Mouse (Mus musculus) adrenal gland, adult (tissue): Measurements from ENCODE around the gene Mitf.

ENCODE experiments used
- DNase-seq, 2 experiments: peaks; one replicate each; pipeline ENCODE4 v3.0.0; 2022 to 2023; ENCODE audit warnings: low spot score in 1 of 2; ENCODE audit not compliant: inconsistent age in 2 of 2

Mitf gene

DNA sequence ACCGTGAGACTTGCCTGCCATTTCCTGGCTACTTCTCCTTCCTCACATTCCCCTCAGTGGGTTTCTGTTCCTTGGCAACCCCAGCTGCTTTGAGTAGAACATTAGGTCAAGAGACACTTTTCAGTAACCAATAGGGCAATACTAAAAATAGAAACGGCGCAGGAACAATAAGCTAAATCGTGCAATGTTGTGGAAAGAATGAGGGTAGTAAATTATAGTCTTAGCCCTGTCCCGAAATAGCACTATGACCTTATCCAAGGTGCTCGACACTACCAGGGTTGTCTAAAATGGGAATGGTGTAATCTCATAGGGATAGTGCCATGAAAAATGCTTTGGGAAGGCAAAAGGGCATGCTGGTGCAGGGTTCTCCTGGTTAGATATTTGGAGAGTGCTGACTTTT lies 70.6 kb downstream of the Mitf start:
- DNase-seq = peak in 1 of 2 experiments; percentile 46

- DNase-seq = no peak
Measured at GRCm38 (mm10) chr6:97880363-97880762, 73.5 kb downstream of the Mitf start.

GRCm38 (mm10) chr6:97881935-97882334 lies 75.1 kb downstream of the Mitf start:
- DNase-seq = no peak

GRCm38 (mm10) chr6:97882931-97883330 lies 76.1 kb downstream of the Mitf start:
- no peak for DNase-seq

DNA sequence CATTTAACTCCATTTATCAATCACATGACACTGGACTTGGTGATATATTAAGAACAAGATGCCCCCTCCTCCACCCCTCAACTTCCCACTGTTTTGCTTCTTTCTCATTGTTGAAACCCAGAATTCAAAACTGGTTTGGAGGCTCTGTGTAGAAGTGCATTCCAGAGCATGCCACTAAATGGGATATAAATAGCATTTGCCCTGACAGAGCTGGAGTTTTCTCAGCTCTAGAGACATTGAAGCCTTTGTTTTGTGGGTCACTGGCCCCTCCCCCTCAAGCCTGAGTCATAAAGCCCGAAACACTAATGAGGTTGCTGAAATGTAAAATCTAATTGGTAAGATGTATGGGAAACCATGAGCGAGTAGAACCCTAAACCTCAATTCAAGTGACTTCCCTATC lies 76.6 kb downstream of the Mitf start:
- no peak for DNase-seq

GRCm38 (mm10) chr6:97884971-97885370 lies 78.1 kb downstream of the Mitf start:
- DNase-seq = no peak

GRCm38 (mm10) chr6:97885606-97886005 lies 78.8 kb downstream of the Mitf start:
- DNase-seq = peak in 1 of 2 experiments; percentile 63

DNA sequence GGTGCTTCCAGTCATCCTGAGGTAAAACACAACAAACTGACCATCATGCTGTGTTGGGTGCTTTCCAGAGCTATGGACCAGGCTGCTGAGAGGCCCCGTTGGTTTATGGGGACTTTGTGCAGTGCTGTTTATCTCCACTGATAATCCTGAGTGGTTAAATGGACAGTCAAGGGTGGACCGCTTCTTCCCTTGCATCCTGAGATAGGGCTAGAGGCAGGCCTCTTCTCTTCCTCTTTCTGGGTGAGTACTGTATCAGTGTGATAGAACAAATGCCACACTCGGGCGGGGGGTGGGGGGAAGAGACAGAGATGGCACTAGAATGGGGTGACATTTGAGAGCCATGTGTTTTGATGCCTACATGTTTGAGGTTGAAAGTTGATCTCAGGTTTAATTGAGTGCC lies 81.0 kb downstream of the Mitf start:
- no peak for DNase-seq

DNA sequence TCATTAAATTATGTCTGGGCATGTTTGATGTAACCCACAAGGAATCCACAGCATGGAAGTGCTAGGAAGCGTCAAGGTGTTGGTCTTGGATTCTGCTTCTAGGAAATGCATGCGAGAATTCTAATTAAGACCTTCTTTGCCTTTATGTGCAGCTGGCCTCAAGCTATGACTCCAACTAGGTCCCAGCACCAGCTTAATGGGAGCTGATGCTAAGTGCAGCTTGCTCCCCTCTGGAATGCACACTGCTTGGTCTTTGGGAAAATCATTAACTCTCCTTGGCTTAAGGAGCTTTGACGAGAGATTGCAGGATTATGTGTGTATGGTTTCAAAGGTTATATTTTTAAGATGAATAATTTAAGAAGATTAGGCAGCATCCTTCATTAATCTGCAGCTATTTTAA lies 81.7 kb downstream of the Mitf start:
- no peak for DNase-seq

- DNase-seq = no peak
Measured at GRCm38 (mm10) chr6:97893546-97893945, 86.7 kb downstream of the Mitf start.

DNA sequence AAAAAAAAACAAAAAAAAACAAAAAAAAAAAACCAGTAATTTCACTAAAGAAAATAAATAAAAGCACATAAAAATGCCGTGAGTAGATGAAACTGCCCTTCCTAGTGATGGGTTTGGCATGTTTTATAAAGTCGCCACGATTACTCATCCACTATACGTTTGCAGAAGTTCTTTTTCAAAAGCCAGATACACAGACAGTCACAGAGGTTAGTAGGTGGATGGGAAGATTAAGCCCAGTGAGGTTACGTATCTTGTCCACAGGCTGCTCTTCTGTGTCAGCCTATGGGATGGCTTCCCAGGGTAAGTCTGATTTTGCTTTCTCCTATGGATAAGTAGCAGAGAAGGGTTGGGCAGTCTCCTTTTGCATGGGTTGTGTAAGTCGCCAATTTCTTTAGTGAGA lies 90.3 kb downstream of the Mitf start:
- no peak for DNase-seq

DNA sequence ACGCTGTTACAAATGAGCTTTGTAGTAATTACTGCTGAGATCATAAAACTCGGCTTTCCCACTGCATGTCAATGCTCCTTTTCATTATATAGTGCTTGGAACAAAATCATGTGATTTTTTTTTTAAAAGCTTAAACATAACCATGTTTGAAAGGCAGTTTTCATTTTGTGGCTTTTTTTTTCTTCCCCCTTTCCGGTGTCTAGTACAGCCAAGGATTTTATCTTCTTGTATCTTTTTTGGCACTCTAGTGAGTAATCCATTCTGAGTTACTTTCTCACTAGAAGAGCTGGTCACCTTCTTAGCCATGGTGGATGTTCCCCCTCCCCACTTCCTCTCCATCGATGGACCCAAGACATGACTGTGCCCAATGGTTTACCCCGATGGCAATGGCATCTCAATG lies 91.2 kb downstream of the Mitf start:
- no peak for DNase-seq

DNA sequence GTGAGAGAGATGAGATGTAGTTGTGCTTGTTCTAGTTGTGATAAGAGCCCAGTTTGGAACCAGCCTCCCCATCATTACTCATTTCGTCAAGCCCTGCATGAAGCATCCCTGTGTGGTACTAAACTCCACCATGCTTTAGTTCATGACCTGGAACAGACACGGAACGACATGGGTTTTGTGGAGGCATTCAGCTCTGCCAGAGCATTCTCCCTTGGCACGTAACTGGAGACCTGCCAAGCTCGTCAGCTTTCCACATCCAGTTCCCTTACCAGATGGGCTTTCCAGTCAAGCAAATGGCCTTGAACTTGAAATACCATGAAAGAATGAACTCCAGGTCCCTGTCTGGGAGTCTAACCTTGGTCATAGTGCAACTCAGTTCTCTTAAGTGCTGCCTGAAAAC lies 94.7 kb downstream of the Mitf start:
- peak; percentile 71 to 83 for DNase-seq

DNA sequence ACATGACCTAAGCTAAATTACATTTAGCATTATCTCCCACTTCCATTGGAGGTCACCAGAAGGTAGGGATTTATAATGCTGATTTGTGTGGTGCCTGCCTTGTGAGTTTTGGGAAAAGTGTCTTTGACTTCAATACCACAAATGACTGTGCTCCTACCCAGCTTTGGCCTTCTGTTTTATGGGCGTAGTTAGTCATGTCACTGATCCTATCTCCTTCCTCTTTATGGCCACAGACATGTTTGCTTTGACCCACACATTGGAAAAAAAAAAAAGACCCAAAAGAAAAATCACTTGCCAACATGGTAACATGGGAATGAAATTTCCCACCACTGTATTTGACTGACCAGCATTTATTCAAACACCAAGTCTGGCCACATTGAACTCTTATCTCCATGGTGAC lies 95.4 kb downstream of the Mitf start:
- DNase-seq = no peak

GRCm38 (mm10) chr6:97914768-97915167 lies 107.9 kb downstream of the Mitf start:
- no peak for DNase-seq

DNA sequence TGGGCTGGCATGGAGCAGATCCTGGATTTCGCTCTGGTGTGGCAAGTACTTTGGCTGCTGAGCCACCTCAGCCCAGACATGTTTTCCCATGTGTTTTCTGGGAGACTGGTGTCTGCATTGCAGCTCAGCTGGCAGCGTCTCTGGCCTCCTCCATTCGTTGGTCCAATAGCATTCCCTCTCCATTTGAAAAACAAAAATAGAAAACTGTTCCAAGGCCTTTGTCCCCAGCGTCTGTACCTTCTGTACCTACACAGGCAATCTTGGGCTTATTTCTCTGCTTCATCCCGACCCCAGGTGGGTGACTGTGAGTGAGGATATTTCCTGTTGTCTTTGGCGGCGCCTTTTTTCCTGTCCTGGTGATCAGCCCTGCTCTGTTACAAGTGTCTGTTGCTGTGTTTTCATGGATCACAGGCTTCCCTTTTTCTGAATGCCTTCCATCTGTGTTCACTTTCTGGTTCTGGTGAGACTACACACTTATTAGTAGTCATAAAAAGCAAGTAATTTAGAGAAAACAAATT lies 109.6 kb downstream of the Mitf start:
- DNase-seq = no peak

DNA sequence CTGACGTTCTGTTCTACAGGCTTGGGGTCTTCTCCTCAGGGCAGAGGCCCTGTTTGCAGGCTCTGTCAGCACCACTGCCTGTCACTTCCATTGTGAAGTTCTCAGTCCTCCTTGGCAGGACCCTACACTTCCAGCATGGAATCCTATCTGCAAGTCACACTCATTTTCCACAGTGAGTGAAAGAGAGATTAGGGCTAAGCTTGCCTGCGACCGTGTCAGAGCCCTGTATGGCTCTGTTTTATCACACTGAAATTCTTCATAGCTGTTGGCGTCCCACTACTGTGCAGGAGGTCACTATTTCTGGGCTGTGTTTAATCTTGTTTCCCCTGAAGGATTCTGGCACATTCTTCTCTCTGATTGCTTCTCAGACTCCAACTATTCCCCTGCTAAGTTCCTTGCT lies 111.2 kb downstream of the Mitf start:
- DNase-seq = no peak

- no peak for DNase-seq
Measured at GRCm38 (mm10) chr6:97918481-97918880, 111.6 kb downstream of the Mitf start.

DNA sequence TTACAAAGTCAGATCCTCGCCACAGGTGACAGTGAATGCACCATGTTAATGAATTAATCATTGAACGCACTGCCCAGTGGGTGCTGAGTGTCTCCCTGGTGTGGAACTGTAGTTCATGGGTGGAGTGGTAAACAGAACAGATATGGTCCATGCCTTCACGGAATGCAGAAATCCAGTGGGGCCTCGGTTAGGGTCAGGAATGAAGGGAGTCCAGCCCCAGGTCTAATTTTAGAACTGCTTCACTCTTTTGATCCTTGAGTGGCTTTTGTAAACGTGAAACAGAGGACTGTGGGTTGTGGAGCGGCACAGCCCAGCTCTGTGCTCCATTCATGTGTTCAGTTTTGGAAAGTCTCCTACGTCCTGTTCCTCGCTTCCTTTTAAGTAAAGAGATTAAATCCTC lies 112.4 kb downstream of the Mitf start:
- no peak for DNase-seq

GRCm38 (mm10) chr6:97921591-97921990 lies 114.7 kb downstream of the Mitf start:
- no peak for DNase-seq

DNA sequence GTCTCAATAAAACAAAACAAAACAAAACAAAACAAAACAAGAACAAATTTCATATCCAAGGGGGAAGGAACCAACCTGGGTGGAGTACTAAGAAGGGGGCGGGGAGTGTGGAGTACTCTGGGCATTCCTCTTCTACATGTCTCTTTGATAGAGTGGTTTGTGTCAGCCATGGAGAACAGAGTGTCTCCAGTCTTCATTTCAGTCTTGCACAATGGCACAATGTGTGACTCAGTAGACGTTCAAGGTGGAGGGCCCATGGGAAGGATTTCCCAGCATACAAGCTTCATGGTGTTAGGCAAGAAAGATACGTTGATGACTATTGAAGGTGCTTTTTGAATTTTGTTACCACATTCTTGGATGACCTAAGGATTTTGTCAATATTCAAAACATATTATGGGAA lies 117.4 kb downstream of the Mitf start:
- DNase-seq = peak; percentile 40 to 70

GRCm38 (mm10) chr6:97929051-97929450 lies 122.2 kb downstream of the Mitf start:
- no peak for DNase-seq

GRCm38 (mm10) chr6:97929466-97929865 lies 122.6 kb downstream of the Mitf start:
- peak; percentile 10 to 40 for DNase-seq

GRCm38 (mm10) chr6:97937139-97937538 lies 130.3 kb downstream of the Mitf start:
- DNase-seq = no peak
